Mouse (Mus musculus): ENCODE measurements at regions not wholly inside any gene's neighbourhood (a gene's known extent, or its start where the extent isn't known, plus 50 kb on each side); places are given as distances from the start of the nearest gene placed in this dataset.

DNA sequence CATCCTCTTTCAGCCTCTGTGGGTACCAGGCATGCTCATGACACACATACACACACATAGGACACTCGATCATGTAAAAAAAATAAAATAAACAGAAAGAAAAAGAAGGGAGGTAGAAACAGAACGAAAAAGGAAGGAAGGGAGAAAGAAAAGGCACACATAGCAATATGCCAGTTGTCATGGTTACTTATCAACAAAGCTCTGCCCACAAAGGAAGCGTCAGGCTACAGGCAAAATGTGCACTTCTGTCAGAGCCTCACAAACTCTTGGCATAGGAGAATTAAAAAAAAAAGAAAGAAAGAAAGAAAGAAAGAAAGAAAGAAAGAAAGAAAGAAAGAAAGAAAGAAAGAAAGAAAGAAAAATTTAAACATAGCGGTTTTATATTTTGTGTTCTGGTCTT lies 56.9 kb upstream of the Sox2 start:
- Histone ChIP-seq H3K27me3 (replicated peaks; ENCODE audit: control insufficient read depth, insufficient read depth, low read length) (no peaks in the 10 kb centered on the region), H3K36me3 (ENCODE audit: control insufficient read depth, insufficient read depth, low read length) (no peaks in the 10 kb centered on the region), H3K4me1 (ENCODE audit: control insufficient read depth, insufficient read depth, low read length) (no peaks in the 10 kb centered on the region), H3K27ac (ENCODE audit: insufficient read depth, low read depth, low read length) (no peak overlapping the region), H3K4me3 (ENCODE audit: insufficient read depth, low read depth, low read length) (no peak overlapping the region)
- TF ChIP-seq CTCF (conservative IDR thresholded peaks at IDR 0.05; ENCODE audit: insufficient read depth, insufficient read length, low read depth, low read length) (no peak), POLR2A (IDR thresholded peaks at IDR 0.05; ENCODE audit: low read depth, low read length) (no peak)
- 55% methylated on average over 4 of the region's 4 CpGs for WGBS
- no peak for DNase-seq

DNA sequence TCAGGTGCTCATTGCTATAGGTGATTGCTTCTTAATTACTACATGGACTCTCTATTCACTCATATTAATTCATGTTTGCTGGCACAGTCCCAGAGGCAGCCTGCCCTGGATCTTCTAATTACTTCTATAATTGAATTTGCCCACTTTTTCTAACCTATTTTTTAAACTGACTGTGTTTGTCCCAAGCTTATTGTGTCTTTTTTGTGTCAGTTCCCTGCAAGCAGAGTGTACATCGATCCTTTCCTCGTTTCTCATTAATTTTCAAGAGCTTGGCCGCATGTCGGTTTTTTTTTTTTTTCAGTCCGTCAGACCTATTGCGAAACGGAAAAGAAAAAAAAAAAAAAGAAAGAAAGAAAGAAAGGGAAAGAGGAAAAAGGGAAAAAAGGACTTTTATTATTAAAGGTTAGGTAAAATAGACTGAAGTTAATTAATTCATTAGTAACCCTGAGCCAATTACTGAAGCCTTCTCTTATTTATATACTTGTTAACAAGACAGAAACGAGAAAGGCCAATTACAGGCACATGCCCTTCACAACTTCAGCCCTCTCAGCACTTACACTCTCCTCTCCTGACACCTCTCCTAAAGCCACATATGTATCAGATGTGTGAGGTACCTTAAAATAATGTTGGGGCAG lies 72.2 kb upstream of the Sox2 start:
- no peak for DNase-seq
- Histone ChIP-seq H3K4me1 (ENCODE audit: control insufficient read depth, insufficient read depth, low read length) (no peaks in the 10 kb centered on the region), H3K36me3 (ENCODE audit: control insufficient read depth, insufficient read depth, low read length) (no peaks in the 10 kb centered on the region), H3K27ac (ENCODE audit: insufficient read depth, low read depth, low read length) (no peak overlapping the region), H3K4me3 (ENCODE audit: insufficient read depth, low read depth, low read length) (no peak overlapping the region), H3K27me3 (replicated peaks; ENCODE audit: control insufficient read depth, insufficient read depth, low read length) (no peaks in the 10 kb centered on the region; the same call in 1 of the 2 replicates)
- TF ChIP-seq POLR2A (IDR thresholded peaks at IDR 0.05; ENCODE audit: low read depth, low read length) = no peak
- TF ChIP-seq CTCF (conservative IDR thresholded peaks at IDR 0.05; ENCODE audit: insufficient read depth, insufficient read length, low read depth, low read length) = no peak
- 65% methylated on average over 8 of the region's 8 CpGs for WGBS

DNA sequence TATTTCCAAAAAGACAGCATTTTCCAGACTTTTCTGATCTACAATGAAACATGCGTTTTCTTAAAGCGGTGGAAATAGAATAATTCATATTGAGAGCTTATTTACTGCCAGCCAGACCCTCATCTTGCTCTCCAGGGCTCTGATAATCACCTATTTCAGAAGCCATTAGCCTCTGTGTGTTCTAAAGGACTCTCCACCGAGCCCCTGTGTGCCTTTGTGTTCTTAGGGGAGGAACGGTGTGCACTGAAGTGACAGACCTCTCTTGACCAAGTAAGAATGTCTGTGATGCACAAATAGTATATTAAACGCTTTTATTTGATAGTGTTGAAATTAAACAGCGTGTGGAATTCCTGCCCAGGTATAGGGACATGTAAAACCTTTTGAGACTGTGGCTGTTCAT lies 73.1 kb upstream of the Sox2 start:
- no peak overlapping the region for H3K4me3 ChIP-seq (ENCODE audit: insufficient read depth, low read depth, low read length)
- 85% methylated on average over 6 of the region's 6 CpGs for WGBS

DNA sequence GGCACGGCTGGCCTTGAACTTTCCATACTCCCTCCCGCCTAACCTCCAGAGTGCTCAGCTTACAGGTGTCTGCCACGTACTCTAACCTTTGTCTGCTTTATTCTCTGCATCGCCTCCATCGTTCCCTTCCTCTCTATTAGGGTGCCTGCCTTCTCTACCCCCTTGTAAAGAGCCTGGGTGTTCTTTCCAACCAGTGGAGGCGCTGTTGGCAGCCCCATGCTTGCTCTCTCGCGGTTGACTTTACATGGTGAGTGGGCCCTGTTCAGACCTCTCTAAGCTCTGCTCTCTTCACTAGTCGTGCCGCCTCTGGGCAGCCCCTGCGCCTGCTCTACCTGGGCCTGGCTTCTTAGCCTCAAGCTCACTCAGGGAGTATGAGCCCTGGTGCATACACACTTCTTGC lies 74.0 kb upstream of the Sox2 start:
- Histone ChIP-seq H3K27ac (ENCODE audit: insufficient read depth, low read depth, low read length) (no peak overlapping the region), H3K4me3 (ENCODE audit: insufficient read depth, low read depth, low read length) (no peak overlapping the region), H3K36me3 (ENCODE audit: control insufficient read depth, insufficient read depth, low read length) (no peaks in the 10 kb centered on the region), H3K27me3 (replicated peaks; ENCODE audit: control insufficient read depth, insufficient read depth, low read length) (no peaks in the 10 kb centered on the region; the same call in 1 of the 2 replicates), H3K4me1 (ENCODE audit: control insufficient read depth, insufficient read depth, low read length) (no peaks in the 10 kb centered on the region)
- TF ChIP-seq CTCF (conservative IDR thresholded peaks at IDR 0.05; ENCODE audit: insufficient read depth, insufficient read length, low read depth, low read length) (no peak), POLR2A (IDR thresholded peaks at IDR 0.05; ENCODE audit: low read depth, low read length) (no peak)
- DNase-seq = no peak
- WGBS = 48% methylated on average over 11 of the region's 11 CpGs

More for the DNA sequence above, 73.1 kb upstream of the Sox2 start:
- DNase-seq = no peak
- Histone ChIP-seq H3K27me3 (replicated peaks; ENCODE audit: control insufficient read depth, insufficient read depth, low read length) (no peaks in the 10 kb centered on the region; the same call in 1 of the 2 replicates), H3K4me1 (ENCODE audit: control insufficient read depth, insufficient read depth, low read length) (no peaks in the 10 kb centered on the region), H3K36me3 (ENCODE audit: control insufficient read depth, insufficient read depth, low read length) (no peaks in the 10 kb centered on the region), H3K27ac (ENCODE audit: insufficient read depth, low read depth, low read length) (no peak overlapping the region)
- TF ChIP-seq POLR2A (IDR thresholded peaks at IDR 0.05; ENCODE audit: low read depth, low read length) = no peak
- no peak for TF ChIP-seq CTCF (conservative IDR thresholded peaks at IDR 0.05; ENCODE audit: insufficient read depth, insufficient read length, low read depth, low read length)

DNA sequence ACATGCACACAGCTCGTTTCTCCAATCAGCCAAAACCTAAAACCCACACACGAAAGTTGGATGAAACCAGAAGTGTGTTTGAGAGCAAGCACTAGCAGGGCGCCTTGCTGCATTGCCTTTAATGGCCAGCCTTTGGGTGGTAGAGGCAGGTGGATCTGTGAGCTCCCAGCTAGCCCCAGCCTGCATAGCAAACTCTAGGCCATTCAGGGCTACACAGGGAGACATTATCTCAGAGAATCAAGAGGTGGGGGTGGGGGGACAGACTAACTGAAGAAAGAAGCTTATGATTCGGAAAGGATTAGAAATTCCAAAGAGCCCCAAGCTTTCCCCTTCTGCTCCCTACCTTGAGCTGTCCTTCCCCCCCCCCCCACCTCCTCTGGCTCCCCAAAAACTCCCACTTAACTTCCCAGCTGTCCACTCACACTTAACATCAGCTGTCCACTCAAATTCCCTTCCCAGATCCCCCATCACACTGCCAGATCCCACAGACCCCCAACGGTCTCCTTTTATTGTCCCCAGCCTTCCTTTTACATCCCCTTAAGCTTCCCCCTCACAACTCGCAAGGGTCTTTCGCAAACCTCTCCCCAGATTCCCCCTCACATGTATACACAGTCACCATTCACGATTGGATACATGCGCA lies 75.4 kb upstream of the Sox2 start:
- Histone ChIP-seq H3K27ac (ENCODE audit: insufficient read depth, low read depth, low read length) (no peak overlapping the region), H3K36me3 (ENCODE audit: control insufficient read depth, insufficient read depth, low read length) (no peaks in the 10 kb centered on the region), H3K4me1 (ENCODE audit: control insufficient read depth, insufficient read depth, low read length) (no peaks in the 10 kb centered on the region), H3K4me3 (ENCODE audit: insufficient read depth, low read depth, low read length) (no peak overlapping the region), H3K27me3 (replicated peaks; ENCODE audit: control insufficient read depth, insufficient read depth, low read length) (no peaks in the 10 kb centered on the region; the same call in 1 of the 2 replicates)
- TF ChIP-seq CTCF (conservative IDR thresholded peaks at IDR 0.05; ENCODE audit: insufficient read depth, insufficient read length, low read depth, low read length) (no peak), POLR2A (IDR thresholded peaks at IDR 0.05; ENCODE audit: low read depth, low read length) (no peak)
- WGBS = 78% methylated on average over 9 of the region's 9 CpGs
- DNase-seq = no peak

DNA sequence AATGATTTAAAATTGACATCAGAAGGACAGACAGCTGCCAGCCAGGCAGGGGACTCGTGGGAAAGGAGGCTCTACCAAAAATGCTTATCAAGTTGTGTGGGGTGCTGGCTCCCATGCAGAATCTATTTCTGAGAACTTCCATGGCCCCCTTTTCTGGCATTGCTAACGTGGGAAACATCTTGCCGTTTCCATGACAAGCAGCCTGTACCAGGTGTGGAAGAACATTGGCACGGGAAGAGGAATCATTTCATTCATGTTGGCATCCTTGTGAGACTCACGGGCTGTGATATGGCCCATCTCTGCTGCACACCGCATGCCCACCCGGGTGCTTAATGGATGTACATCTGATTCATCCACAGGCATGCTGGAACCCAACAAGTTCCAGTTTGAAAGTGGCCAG lies 76.9 kb upstream of the Sox2 start:
- no peaks in the 10 kb centered on the region for H3K27me3 ChIP-seq (replicated peaks; ENCODE audit: control insufficient read depth, insufficient read depth, low read length)
- no peaks in the 10 kb centered on the region for H3K36me3 ChIP-seq (ENCODE audit: control insufficient read depth, insufficient read depth, low read length)
- no peak for DNase-seq
- no peak overlapping the region for H3K4me3 ChIP-seq (ENCODE audit: insufficient read depth, low read depth, low read length)
- no peak overlapping the region for H3K27ac ChIP-seq (ENCODE audit: insufficient read depth, low read depth, low read length)
- H3K4me1 ChIP-seq (ENCODE audit: control insufficient read depth, insufficient read depth, low read length) = no peaks in the 10 kb centered on the region
- WGBS = 89% methylated on average over 7 of the region's 7 CpGs
- TF ChIP-seq CTCF (conservative IDR thresholded peaks at IDR 0.05; ENCODE audit: insufficient read depth, insufficient read length, low read depth, low read length) (no peak), POLR2A (IDR thresholded peaks at IDR 0.05; ENCODE audit: low read depth, low read length) (no peak)

DNA sequence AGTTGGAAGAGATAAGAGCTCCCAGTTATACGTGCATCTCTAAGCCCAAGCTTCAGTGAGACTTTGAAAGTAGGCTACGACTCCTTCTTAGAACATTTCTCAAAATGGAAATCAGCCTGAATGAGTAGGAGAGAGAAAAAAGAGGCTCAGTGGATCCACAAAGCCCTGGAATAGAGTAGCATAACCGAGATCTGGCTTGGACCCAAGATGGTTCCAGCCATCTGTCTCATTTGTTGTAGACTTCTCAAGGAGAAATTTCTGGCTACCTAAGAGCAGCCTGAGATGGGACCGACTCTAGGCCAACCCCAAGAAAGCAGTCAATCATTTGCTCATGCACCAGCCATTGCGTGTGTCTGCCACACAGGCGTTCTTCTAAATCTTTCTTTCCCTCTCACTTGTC lies 78.1 kb upstream of the Sox2 start:
- 81% methylated on average over 6 of the region's 6 CpGs for WGBS
- DNase-seq = no peak
- no peaks in the 10 kb centered on the region for H3K27me3 ChIP-seq (replicated peaks; ENCODE audit: control insufficient read depth, insufficient read depth, low read length)
- H3K4me3 ChIP-seq (ENCODE audit: insufficient read depth, low read depth, low read length) = no peak overlapping the region
- H3K4me1 ChIP-seq (ENCODE audit: control insufficient read depth, insufficient read depth, low read length) = no peaks in the 10 kb centered on the region
- H3K27ac ChIP-seq (ENCODE audit: insufficient read depth, low read depth, low read length) = no peak overlapping the region
- TF ChIP-seq CTCF (conservative IDR thresholded peaks at IDR 0.05; ENCODE audit: insufficient read depth, insufficient read length, low read depth, low read length) (no peak), POLR2A (IDR thresholded peaks at IDR 0.05; ENCODE audit: low read depth, low read length) (no peak)
- no peaks in the 10 kb centered on the region for H3K36me3 ChIP-seq (ENCODE audit: control insufficient read depth, insufficient read depth, low read length)
